Mouse (Mus musculus) left cerebral cortex, adult 8-10 months (tissue): Measurements from ENCODE around the gene Timm8a1. TPM values are rescaled to one million over a fixed set of nuclear protein-coding genes. Genes with fewer than 3 reads are reported as not detected.
"Not testable (repeated sequence)": the region's sequence is repeated elsewhere in the genome, so short reads cannot be mapped to it uniquely, and the experiment has no call there.

Experiments used
- DNase-seq, 2 experiments: peaks; one replicate each; pipeline ENCODE4 v3.0.0; 2022; ENCODE audit warnings: low spot score in 2 of 2
- total RNA-seq, 4 experiments: library from RNA; stranded (reverse); gene quantifications; 2 replicates each; pipeline ENCODE4 v1.2.4; 2022

Timm8a1 gene
- 10 to 100 TPM; 12.2 to 16.4 (median 15.2) TPM for total RNA-seq

- peak; percentile 10 to 16 for DNase-seq
Measured at GRCm38 (mm10) chrX:134541145-134541954, at the start of gene Timm8a1. TSS of gene Timm8a1 (minus strand) at chrX:134541865.

GRCm38 (mm10) chrX:134589836-134590235 lies 48.2 kb upstream of the Timm8a1 start:
- DNase-seq = no peak

- no peak for DNase-seq
Measured at GRCm38 (mm10) chrX:134588997-134589396, 47.3 kb upstream of the Timm8a1 start.

- no peak for DNase-seq
Measured at GRCm38 (mm10) chrX:134588261-134588660, 46.6 kb upstream of the Timm8a1 start.

GRCm38 (mm10) chrX:134586447-134586846 lies 44.8 kb upstream of the Timm8a1 start:
- no peak for DNase-seq

- peak; percentile 72 to 88 for DNase-seq
Measured at GRCm38 (mm10) chrX:134585103-134586002, 43.7 kb upstream of the Timm8a1 start, which contains the start of gene Rpl36a. TSS of gene Rpl36a (plus strand) at chrX:134585654.

- no peak for DNase-seq
Measured at GRCm38 (mm10) chrX:134582888-134583669, 41.4 kb upstream of the Timm8a1 start, which contains the start of gene Btk. TSS of gene Btk (minus strand) at chrX:134583570.

- no peak for DNase-seq
Measured at GRCm38 (mm10) chrX:134582270-134582669, 40.6 kb upstream of the Timm8a1 start.

GRCm38 (mm10) chrX:134580528-134581305 lies 39.1 kb upstream of the Timm8a1 start:
- no peak for DNase-seq

- DNase-seq = no peak
Measured at GRCm38 (mm10) chrX:134577896-134578295, 36.2 kb upstream of the Timm8a1 start.

- no peak for DNase-seq
Measured at GRCm38 (mm10) chrX:134566536-134567222, 25.0 kb upstream of the Timm8a1 start.

- DNase-seq = no peak
Measured at GRCm38 (mm10) chrX:134564326-134564725, 22.7 kb upstream of the Timm8a1 start.

- DNase-seq = no peak
Measured at GRCm38 (mm10) chrX:134554425-134554824, 12.8 kb upstream of the Timm8a1 start.

- DNase-seq = no peak
Measured at GRCm38 (mm10) chrX:134553326-134553725, 11.7 kb upstream of the Timm8a1 start.

- DNase-seq = no peak
Measured at GRCm38 (mm10) chrX:134550903-134551302, 9.2 kb upstream of the Timm8a1 start.

- DNase-seq = no peak
Measured at GRCm38 (mm10) chrX:134547330-134547729, 5.7 kb upstream of the Timm8a1 start.

GRCm38 (mm10) chrX:134541955-134542308 lies 267 bp upstream of the Timm8a1 start:
- DNase-seq = no peak

- no peak for DNase-seq
Measured at GRCm38 (mm10) chrX:134540414-134541135, 1.1 kb downstream of the Timm8a1 start.

- DNase-seq = not testable (repeated sequence)
Measured at GRCm38 (mm10) chrX:134539795-134540194, 1.9 kb downstream of the Timm8a1 start.
